Mouse (Mus musculus): ENCODE measurements around the gene Jmjd1c.

GRCm38 (mm10) chr10:67284311-67284710, 188.4 kb downstream of the Jmjd1c start:
- TF ChIP-seq CTCF (IDR thresholded peaks at IDR 0.05; ENCODE audit: low read depth, low read length): no peak
- no peak for TF ChIP-seq POLR2A (IDR thresholded peaks at IDR 0.05; ENCODE audit: extremely low read depth, insufficient read depth, low read length)
